Mouse (Mus musculus): ENCODE measurements around the gene Scnm1. TPM values are rescaled to one million over a fixed set of nuclear protein-coding genes. Genes with fewer than 3 reads are reported as not detected.
A peak's percentile ranks its signal among the peaks of the same experiment; 100 is the strongest.

Gene Scnm1
- total RNA-seq (2021), result 10 to 100 TPM; 28.3 to 31.4 TPM

DNA sequence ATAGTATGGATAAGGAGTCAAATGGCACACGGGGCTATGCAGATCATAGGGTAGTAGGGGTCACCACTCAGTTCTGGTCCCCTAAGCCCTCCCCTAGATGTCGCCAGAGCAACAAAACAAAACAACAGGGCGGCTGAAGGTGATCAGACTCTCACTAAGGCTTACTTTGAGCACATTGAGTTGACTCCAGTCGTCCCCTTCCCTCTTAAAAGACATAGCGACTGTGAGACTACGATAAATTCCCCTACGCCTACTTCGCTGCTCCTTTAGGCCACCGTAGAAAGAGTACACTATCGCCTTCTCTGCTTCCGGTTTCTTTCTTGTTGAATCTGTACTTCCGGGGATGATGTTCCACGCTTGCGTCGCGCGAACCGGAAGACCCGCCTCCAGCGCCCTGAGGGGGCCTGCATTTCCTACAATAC lies at the start of gene Scnm1, which contains the start of gene Lysmd1:
TSS of gene Scnm1 (minus strand) at position 332 of the 422 bp plus-strand sequence.
TSS of gene Lysmd1 (plus strand) at position 409 of the 422 bp plus-strand sequence.
- DNase-seq (ENCODE audit: low spot score), result peak; percentile 87
- intact Hi-C loops (cut with DNase I), result loop anchor here (2.0 kb wide), 1 partner anchor 23 kb away; the partner anchor contains the start of gene Vps72

DNA sequence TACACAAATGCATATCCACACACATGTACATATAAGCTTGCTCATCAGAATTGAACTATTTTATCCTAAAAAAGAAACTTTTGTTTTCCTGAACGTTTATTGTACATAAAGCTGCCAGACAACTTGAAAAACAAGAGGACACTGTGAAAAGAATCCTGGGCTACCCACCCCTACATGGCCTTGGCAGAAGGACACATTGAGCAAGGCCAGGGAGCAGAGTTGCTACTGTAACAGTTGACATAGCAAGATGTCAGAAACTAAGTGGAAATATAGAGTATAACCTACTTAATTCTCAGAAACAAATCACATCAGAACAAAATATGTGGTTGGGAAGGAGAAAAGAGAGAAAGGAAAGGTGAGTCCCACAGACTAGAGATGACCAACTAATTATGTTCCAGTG lies 48.0 kb upstream of the Scnm1 start:
- DNase-seq (ENCODE audit: low spot score), result no peak
- intact Hi-C loops (cut with DNase I), result no loop called here

DNA sequence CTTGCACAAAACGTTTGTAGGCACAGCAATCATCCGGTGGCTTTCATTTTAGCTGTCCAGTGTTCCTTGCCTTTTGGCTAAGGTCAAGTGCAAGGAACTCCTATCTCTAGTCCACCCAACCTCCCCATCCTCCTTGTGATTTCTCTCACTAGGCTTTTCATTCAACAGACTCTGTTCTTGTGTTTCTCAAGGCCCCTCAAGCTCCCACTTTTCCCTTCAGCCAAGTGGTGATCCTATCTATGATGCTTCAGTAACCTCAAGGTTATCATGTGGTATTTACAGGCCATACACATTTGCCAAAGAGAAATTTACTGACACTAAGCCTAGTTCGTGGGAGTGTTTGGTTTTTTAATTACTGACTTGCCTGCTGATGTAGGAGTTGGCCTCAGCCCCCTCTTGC lies 46.1 kb upstream of the Scnm1 start:
- no peak for DNase-seq (ENCODE audit: low spot score)
- intact Hi-C loops (cut with DNase I), result no loop called here

DNA sequence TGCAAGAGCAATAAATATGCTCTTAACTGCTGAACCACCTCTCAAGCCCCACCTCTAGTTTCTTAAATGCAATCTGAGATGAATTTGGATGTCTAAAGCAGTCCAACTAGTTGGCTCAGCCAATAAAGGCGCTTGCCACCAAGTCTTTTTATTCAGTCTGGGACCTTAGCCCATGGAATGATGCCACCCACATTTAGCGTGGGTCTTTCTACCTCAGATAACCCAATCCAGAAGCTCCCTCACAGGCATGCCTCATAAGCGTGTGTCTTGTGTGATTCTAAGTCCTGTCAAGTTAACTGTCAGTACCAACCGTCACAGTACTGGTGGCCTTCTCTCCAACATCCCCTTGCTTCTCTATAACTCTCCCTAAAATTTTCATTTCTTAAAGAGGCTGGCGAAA lies 45.1 kb upstream of the Scnm1 start:
- no peak for DNase-seq (ENCODE audit: low spot score)
- intact Hi-C loops (cut with DNase I), result no loop called here

DNA sequence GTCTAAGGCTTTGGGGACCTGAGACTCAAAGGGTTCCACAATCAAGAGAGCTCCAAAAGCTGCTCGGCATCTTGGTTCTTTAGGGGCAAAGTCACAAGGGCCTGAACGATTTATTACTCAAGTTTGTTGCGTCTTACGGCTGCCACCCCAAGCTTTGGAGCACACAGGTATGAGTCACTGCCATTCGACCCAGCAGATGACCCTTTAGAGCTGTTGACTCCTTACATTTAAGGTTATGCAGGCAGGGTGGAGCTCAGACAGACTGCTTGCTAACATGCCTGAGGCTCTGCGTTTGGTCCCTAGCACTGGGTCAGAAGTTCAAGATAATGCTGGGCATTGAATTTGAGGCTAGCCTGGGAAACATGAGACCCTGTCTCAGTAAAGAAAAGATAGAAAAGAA lies 43.8 kb upstream of the Scnm1 start:
- no peak for DNase-seq (ENCODE audit: low spot score)
- intact Hi-C loops (cut with DNase I), result no loop called here

DNA sequence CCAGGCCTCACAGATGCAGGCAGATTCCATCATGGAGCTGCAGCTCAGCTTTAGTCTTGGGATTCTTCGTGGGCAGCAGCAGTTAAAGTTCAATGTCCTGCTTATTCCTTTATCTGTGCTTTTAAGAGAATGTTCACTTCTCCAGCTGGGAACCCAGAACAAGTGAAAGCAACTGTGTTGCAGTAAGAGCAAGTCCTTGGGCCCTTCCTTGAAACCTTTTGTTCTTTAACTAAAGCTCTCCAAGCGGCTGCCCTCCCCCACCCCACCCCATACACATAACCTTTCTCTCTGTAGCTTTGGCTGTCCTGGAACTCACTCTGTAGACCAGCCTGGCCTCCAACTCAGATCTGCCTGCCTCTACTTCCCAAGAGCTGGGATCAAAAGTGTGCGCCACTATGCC lies 42.7 kb upstream of the Scnm1 start:
- intact Hi-C loops (cut with DNase I), result no loop called here
- DNase-seq (ENCODE audit: low spot score), result no peak

DNA sequence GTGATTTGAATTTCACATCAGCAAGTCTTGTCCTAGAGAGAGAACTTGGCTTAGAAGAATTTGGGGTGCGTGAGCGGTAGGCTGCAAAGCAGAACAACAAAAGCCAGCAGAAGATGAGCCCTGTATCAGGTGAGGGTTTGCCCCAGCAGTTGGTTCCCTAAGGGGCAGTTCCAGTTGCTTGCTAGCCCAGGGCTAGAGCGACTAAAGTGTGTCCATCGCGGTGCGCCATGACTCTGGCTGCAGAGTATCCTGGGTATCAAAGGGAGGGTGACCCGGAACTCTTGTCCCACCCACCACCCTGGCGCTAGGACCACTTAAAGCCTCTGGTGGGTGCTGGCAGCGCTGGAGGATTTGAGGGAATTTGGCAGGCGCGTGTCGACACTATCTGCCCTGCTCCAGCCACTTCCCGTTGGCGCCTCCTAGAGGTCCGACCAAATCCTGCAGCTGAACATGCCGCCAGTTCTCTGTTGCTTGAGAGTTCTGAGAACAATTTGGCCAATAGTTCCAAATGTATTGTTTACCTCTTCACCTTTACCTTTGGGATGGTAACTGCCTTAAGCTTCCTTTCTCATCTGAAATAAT lies 40.3 kb upstream of the Scnm1 start:
- peak; percentile 69 for DNase-seq (ENCODE audit: low spot score)
- intact Hi-C loops (cut with DNase I), result loop anchor here (1.0 kb wide), 1 partner anchor 32 kb away; the partner anchor contains the start of gene Tnfaip8l2

DNA sequence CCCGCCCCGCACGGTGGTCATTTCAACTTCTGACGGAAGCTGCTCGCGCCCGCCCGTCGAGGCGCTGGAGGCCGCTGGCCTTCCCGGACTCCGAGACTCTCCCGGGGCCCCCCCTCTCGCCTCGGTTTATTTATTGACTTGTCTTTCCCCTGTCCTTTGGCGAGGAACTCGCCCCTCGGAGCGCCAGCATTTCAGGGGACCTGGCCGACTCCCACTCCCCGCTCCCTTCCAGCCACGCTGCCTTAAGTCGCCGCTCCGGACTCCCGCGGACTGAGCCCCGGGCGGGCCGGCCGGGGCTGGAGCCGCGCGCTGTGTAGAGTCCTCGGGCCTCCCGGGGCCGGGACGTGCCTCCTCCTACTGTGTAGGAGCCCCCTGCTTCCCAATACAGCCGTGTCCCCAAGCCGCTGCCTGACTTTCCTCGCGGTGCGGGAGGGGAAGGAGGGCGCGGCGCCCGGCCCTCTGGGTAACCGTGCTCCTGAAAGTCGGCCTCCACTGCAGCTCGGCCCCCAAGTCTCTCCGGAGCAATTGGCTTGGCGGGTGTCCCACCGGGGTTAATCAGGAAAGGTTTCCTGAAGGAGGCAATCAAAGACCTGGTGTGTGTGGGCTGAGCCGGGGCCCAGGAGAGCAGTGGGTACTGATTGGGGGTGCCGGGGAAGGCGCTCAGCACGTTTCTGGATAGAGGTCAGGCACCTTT lies 39.6 kb upstream of the Scnm1 start:
- DNase-seq (ENCODE audit: low spot score), result no peak
- intact Hi-C loops (cut with DNase I), result no loop called here

DNA sequence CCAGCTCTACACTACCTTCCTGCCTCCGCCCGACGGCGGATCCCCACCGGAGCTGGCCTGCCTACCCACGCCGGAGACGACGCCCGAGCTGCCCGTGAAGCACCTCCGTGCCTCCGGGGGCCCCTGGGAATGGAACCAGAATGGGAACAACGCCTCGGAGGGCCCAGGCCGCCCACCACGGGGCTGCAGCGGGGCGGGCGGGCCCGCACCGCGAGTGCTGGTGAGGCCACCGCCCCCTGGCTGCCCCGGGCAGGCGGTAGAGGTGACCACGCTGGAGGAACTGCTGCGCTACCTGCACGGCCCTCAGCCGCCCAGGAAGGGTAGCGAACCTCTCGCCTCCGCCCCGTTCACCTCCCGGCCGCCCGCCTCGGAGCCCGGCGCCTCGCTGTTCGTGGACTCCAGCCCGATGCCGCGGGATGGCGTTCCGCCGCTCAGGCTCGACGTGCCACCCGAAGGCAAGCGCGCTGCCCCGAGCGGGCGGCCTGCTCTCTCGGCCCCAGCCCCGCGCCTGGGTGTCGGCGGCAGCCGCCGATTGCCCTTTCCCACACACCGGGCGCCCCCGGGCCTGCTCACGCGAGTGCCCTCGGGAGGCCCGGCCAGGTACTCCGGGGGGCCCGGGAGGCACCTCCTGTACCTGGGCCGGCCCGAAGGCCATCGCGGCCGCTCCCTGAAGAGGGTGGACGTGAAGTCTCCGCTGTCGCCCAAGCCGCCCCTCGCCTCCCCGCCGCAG lies 38.9 kb upstream of the Scnm1 start:
- intact Hi-C loops (cut with DNase I), result no loop called here
- no peak for DNase-seq (ENCODE audit: low spot score)

DNA sequence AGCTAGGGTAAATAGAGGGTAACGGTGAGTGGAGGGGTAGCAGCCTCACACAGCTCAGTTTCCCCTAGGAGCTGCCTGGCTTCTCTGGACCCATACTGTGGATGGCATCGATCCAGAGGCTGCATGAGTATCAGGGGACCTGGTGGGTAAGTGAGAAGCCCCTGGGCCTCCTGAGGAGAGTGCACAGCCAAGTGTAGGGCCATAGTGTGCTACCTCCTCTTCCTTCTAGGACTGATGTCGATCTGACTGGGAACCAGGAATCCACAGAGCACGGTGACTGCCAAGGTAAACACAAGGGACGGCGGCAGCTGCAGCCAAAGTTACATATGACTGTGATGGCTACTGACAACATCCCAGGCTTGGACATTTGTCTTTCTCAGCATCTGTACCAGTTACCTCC lies 37.3 kb upstream of the Scnm1 start:
- intact Hi-C loops (cut with DNase I), result no loop called here
- no peak for DNase-seq (ENCODE audit: low spot score)

DNA sequence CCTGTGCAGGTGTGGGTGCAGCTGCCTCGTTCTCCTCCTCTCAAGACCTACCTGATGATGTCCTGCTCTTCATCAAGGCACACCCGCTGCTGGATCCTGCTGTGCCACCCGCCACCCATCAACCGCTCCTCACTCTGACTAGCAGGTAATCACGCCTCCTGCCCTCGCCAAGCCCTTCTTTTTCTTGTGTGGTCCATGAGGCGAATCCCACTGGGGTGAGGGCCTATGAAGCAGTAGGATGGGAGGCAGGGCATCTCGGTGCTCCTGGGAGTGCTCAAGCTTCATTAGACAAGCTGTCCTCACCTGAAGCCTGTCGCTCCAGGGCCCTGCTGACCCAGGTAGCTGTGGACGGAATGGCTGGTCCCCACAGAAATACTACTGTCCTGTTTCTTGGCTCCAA lies 36.2 kb upstream of the Scnm1 start:
- intact Hi-C loops (cut with DNase I), result no loop called here
- DNase-seq (ENCODE audit: low spot score), result no peak

DNA sequence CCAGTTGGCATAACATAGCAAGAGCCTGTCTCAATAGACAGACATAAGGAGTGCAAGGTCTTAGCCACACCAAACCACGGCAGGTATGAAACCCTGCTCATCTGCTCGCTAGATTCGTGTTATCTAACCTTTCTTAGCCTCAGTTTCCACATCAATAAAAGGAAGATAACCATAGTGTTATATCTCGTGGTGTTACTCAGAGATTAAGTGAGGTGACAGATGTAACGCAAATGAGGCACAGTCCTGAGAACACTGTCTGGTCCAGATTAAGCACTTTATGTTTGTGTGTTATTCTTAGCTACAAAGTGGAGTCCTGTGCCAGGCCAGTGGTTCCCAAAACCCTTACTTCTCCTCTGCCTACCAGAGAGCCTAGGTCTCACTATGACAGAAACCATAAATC lies 31.0 kb upstream of the Scnm1 start:
- no peak for DNase-seq (ENCODE audit: low spot score)
- intact Hi-C loops (cut with DNase I), result no loop called here

DNA sequence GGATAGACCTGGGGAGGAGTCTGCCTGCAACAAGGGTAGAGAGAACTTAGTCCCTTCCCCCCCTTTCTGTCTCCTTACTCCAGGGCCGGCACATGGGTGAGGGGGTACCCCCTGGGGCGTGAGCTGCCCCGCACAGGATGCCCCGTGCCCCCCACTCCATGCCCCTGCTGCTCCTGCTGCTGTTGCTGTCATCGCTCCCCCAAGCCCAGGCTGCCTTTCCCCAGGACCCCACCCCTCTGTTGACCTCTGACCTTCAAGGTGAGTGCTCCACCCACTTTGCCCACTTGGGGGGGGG lies 30.4 kb upstream of the Scnm1 start:
- no peak for DNase-seq (ENCODE audit: low spot score)
- intact Hi-C loops (cut with DNase I), result no loop called here

DNA sequence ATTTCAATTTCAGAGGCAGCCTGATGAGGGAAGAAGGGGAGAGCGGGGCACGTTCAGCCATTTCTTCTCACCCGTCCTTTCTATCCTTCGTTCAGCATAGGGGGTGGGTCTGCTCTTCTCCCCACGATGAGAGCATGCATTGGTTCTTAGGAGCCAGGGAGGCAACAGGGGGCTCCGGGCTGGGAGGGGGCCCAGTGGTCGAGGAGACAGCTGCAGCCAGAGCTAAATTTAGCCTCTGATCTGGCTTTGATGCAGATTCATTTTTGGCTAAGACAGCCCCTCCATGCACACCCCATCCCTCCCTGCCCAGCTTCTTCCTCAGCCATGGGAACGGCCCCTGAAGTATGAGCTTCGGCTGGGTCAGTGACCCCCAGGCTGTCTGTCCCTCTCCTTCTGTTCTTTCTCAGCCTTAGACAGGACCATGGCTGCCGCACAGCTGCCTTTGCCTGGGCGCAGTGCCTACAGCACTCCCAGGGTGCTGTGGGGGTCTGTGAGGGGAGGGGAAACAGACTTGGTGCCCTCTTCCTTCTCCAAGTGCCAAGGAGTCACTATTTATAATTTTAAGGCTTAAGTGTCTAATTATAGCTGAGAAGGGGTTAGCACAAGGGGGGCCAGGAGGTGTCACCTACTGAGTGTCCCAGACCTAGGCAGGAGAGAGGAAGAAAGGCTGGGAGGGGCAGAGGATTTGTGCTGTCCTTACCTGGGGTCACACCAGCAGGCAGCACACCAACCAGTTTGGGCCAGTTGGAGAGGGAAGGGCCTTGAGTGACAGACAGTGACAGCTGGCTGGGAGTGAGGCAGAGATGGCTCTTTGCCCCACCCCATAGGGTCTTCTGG lies 29.8 kb upstream of the Scnm1 start:
- intact Hi-C loops (cut with DNase I), result no loop called here
- no peak for DNase-seq (ENCODE audit: low spot score)

DNA sequence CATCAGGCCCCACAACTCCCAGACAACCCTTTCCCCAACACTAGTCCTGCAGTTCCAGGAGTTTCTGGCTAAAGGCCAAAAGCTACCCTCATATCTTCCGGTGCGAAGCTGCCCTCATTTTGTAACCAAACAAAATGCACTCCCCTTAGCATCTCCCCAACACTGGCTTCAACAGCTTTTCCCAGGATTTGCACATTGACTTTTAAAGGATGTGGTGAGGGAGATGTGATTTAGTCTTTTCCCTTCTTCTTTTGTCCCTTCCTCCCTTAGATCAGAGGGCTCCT lies 28.5 kb upstream of the Scnm1 start:
- intact Hi-C loops (cut with DNase I), result no loop called here
- no peak for DNase-seq (ENCODE audit: low spot score)

DNA sequence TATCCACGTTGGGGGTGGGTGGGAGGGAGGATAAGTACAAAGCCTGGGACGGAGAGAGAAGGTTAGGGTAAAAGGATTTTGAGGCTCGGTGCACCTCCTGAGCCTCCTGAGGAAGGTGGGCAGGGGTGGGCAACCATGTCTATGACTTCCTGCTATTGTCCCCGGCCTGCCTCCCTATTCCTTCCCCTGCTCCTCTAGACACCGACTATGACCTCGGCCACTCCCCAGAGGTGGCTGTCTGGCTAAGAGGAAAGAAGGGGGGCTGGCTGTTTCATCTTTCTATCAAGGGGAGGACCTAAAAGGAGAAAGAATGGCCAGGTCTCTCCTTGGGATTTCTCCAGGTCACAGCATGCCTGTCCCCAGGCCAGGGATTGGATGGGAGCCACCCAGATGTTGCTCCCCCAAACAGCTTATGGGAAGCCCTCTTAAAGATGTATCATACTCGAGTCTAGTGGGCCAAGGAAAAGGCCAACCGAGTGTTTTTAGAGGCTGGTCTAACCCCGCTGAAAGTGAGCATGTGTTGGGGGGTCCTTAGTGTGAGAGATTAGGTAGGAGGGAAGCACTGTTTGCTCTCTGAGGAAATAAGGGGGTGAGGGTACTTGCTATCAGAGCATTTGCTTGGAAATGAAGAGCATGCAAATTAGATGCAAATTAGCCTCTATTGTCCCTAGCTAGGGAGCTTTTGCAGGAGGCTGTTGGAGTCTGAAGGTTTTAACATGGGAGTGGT lies 28.0 kb upstream of the Scnm1 start:
- intact Hi-C loops (cut with DNase I), result no loop called here
- DNase-seq (ENCODE audit: low spot score), result no peak

DNA sequence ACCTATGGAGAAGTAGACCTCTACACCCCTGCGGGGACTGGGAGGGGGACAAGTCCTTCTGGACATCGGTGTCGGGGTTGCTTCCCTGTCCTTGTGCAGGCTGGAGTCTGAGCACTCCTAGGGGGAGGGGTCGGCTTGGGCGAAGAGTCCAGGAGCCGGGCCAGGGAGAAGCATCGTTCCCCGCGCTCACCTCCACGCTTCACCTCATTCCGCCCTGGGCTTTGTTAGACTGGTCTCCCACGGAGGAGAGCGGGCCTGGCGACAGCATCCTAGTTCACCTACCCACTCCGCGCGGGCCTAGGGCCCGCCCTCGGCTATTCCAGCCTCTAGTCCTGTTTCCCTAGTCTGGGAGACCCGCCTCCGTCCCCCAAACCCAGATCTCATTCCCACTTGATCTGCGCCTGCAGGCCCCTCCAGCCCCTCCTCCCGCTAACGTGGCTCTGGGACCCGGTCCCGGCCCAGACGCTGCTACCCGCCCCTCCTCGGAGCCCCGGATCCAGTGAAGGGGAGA lies 27.3 kb upstream of the Scnm1 start:
- intact Hi-C loops (cut with DNase I), result no loop called here

DNA sequence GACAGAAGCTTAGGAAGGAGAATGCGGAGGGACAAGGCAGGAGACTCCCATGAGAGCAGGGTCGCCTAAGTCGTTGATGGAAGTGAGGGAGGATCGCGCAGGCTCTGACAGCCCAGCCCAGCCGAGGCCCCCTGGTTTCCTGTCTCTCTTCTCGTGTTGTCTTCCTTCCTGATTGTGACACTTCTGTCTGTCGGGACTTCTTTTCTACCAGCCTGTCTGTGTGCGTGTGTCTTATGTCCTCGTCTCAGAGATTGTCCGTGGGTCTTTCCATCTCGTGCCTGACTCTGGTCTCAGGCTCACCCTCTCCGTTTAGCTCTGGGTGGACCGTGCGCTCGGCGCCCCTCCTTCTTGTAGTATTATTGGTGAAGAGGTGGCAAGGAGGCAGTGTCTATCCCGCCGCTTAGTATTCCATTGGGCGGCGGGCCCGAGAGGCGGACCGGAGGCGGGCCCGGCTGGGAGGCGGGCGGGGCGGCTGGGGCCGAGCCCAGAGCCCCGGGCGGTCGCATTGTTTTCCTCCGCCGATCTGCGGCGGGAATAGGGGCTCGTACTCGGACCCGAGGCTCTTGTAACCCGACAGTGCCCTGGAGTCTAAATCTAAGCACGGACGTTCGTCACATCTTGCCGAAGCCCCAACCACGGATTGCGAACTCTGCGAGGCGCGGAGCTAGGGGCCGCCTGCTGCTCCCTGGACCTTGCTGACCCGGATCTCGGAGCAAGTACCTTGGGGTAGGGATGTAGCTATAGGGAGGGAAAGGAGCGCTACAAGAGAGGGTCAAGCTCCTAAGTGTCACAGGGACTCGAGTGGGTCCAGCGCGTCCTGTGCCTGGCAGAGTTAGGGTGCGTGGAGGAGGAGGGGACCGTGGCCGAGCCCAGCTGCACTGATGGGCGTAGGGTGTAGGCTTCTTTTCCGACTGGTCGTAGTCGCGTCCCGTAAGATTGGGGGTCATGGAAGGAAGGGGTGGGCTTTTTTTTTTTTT lies 26.5 kb upstream of the Scnm1 start, which contains the start of gene Sema6c:
TSS of gene Sema6c (plus strand) at position 471 of the 977 bp plus-strand sequence.
- intact Hi-C loops (cut with DNase I), result no loop called here

More for the DNA sequence above, 27.3 kb upstream of the Scnm1 start:
- DNase-seq (ENCODE audit: low spot score), result no peak

More for the DNA sequence above, 26.5 kb upstream of the Scnm1 start, which contains the start of gene Sema6c:
- peak; percentile 84 for DNase-seq (ENCODE audit: low spot score)
